8 mouse cellular contexts compared by ENCODE assay signal in genomic region chr17:73709131-73710041, GRCm38 (mm10). TPM values are rescaled to one million over a fixed set of nuclear protein-coding genes. Genes with fewer than 3 reads are reported as not detected.
DNase-seq lines count a peak whose midpoint lies in the region; ATAC-seq and TF ChIP-seq lines count a peak whose summit lies in the region.

No protein-coding gene starts in this region.

- no peak for TF ChIP-seq CTCF in heart, postnatal 0 days (IDR thresholded peaks at IDR 0.05; ENCODE audit: low read depth)

- H3K27ac ChIP-seq in heart, postnatal 0 days (ENCODE audit: low read depth): no peak overlapping the region
- H3K27ac ChIP-seq in midbrain, embryonic 13.5 days: peak overlapping the region; percentile 84

- no peaks in the 10 kb centered on the region for H3K36me3 ChIP-seq in heart, postnatal 0 days (replicated peaks; ENCODE audit: control insufficient read depth, insufficient read depth, low read length)
- no peaks in the 10 kb centered on the region for H3K36me3 ChIP-seq in midbrain, embryonic 13.5 days

- ATAC-seq in heart, postnatal 0 days (ENCODE audit: insufficient read depth, low read depth): 0 out of 2 replicates have a peak, but pooled peaks have one; percentile 14
- peak; percentile 54 for ATAC-seq in midbrain, embryonic 13.5 days

- no peaks in the 10 kb centered on the region for H3K9me3 ChIP-seq in heart, postnatal 0 days (replicated peaks; ENCODE audit: control insufficient read depth, low read length)
- no peaks in the 10 kb centered on the region for H3K9me3 ChIP-seq in midbrain, embryonic 13.5 days

- H3K4me2 ChIP-seq in heart, postnatal 0 days (ENCODE audit: low read depth, low read length): peak overlapping the region; percentile 92
- peak overlapping the region; percentile 88 for H3K4me2 ChIP-seq in midbrain, embryonic 13.5 days (replicated peaks)

- no peak overlapping the region for H3K9ac ChIP-seq in heart, postnatal 0 days (replicated peaks; ENCODE audit: low read depth, low read length)
- peak overlapping the region; percentile 81 for H3K9ac ChIP-seq in midbrain, embryonic 13.5 days (replicated peaks)

- WGBS in heart, postnatal 0 days: 3% methylated on average over 43 of the region's 43 CpGs
- WGBS in midbrain, embryonic 13.5 days: 1% methylated on average over 42 of the region's 43 CpGs

- intact Hi-C loops in gastrocnemius, postnatal 36 days (cut with DNase I): no loop called here

- H3K4me1 ChIP-seq in heart, postnatal 0 days (ENCODE audit: control insufficient read depth, insufficient read depth): peaks cover 9% of the 10 kb centered on the region; the same call in 1 of the 2 replicates
- peaks cover 34% of the 10 kb centered on the region for H3K4me1 ChIP-seq in midbrain, embryonic 13.5 days (replicated peaks)

- TF ChIP-seq EP300 in heart, postnatal 0 days (IDR thresholded peaks at IDR 0.05; ENCODE audit: low read depth): no peak

- H3K4me3 ChIP-seq in heart, postnatal 0 days (ENCODE audit: low read depth, low read length): peak overlapping the region; percentile 59
- peak overlapping the region; percentile 63 for H3K4me3 ChIP-seq in midbrain, embryonic 13.5 days (replicated peaks)

- DNase-seq in lung, postnatal 10 days: peak; percentile 6
- DNase-seq in lung, adult 18-20 months: no peak
- DNase-seq in embryo, embryonic 10.5 days (ENCODE audit: low spot score): peak; percentile 53
- DNase-seq in heart, postnatal 0 days (ENCODE audit: low spot score): no peak
- peak; percentile 34 to 53 for DNase-seq in layer of hippocampus, adult 18-20 months (ENCODE audit: low spot score in 2 of 2)
- peak; percentile 55 for DNase-seq in testis, postnatal 10 days (ENCODE audit: low spot score)
- no peak for DNase-seq in gastrocnemius, postnatal 36 days

- peaks cover 58% of the 10 kb centered on the region for H3K27me3 ChIP-seq in heart, postnatal 0 days (ENCODE audit: control insufficient read depth, insufficient read depth, low read length)
- peaks cover 40% of the 10 kb centered on the region for H3K27me3 ChIP-seq in midbrain, embryonic 13.5 days

RNA-seq across cellular contexts. Expression of gene Galnt14, which starts 0.9 kb away (rescaled TPM):
- total RNA-seq in heart, postnatal 0 days (2014; rRNA removed; ENCODE audit: low replicate concordance): not detected in 2 replicates
- polyA plus RNA-seq in heart, postnatal 0 days (2015; fragmentation: Nextera tagmentation; extraction: Ambion mirVana): 0.11 and 0.14 TPM in 2 replicates
- 10 to 100 TPM; 18.0 to 21.5 TPM for total RNA-seq in layer of hippocampus, adult 18-20 months (2021)
- polyA plus RNA-seq in midbrain, embryonic 13.5 days (2015; fragmentation: Nextera tagmentation; extraction: Ambion mirVana): 16.0 and 16.9 TPM in 2 replicates
- total RNA-seq in gastrocnemius, postnatal 36 days (2021): not detected

Comparison
In these comparisons a context has a peak if more than half of its experiments do, and no peak if none do; other contexts are left out.
1. DNase-seq: peak in lung, postnatal 10 days (single experiment), embryo, embryonic 10.5 days (single experiment), layer of hippocampus, adult 18-20 months (2 of 2) and testis, postnatal 10 days (single experiment); none in lung, adult 18-20 months (0 of 2), heart, postnatal 0 days (single experiment) and gastrocnemius, postnatal 36 days (0 of 2).
2. RNA of gene Galnt14, which starts 0.9 kb away (total RNA-seq): 18.0 to 21.5 TPM in layer of hippocampus, adult 18-20 months; not detected in gastrocnemius, postnatal 36 days and not detected in heart, postnatal 0 days; every median in the first group is over 10 times any median in the second.